Mouse (Mus musculus) embryonic fibroblast, embryonic 13.5 days (primary cell): ENCODE data around the gene Ift27.

Experiments used
- CTCF ChIP-seq: IDR thresholded peaks from 2 replicates; pipeline ENCODE4 v1.5.1; 2011; ENCODE audit warnings: mild to moderate bottlenecking, control low read depth, low read length, moderate library complexity, borderline replicate concordance; ENCODE audit not compliant: insufficient read depth
- POLR2A ChIP-seq: IDR thresholded peaks from 2 replicates; pipeline ENCODE4 v1.6.1; 2011; ENCODE audit warnings: low read depth, mild to moderate bottlenecking, control low read depth, low read length, moderate library complexity

DNA sequence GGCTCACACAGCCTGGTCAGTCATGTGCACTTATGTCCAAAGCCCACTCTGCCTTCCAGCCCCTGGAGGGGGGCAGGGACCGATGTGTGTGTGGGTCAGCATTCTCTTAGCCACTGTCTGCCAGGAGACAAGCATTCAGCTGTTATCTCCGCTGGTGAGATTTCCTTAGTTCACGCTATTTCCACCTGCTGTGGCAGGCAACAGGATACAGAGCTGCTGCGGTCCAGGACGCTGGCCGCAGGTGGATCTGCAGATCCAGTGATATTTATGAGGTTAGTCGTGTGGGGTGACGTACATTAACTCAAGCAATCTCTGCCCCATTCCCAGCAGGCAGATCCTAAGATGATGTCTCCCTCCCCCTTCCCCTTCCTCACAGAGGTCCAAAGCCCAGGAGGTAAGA lies 37.5 kb upstream of the Ift27 start:
- TF ChIP-seq POLR2A (no peak), CTCF (no peak)
